Mouse (Mus musculus): Measurements from ENCODE around the gene Klk1b27. TPM values are rescaled to one million over a fixed set of nuclear protein-coding genes. Genes with fewer than 3 reads are reported as not detected.
"Not testable (repeated sequence)": the region's sequence is repeated elsewhere in the genome, so short reads cannot be mapped to it uniquely, and the experiment has no call there.

Klk1b27 gene
- not detected in 2 replicates for polyA plus RNA-seq (2015; fragmentation: Nextera tagmentation; extraction: Ambion mirVana)

- H3K27me3 ChIP-seq (replicated peaks); H3K27ac ChIP-seq (replicated peaks); H3K4me1 ChIP-seq; H3K36me3 ChIP-seq; H3K9me3 ChIP-seq; H3K4me3 ChIP-seq; H3K9ac ChIP-seq; H3K4me2 ChIP-seq; ATAC-seq (ENCODE audit: extremely low read depth, insufficient number of reproducible peaks, low FRiP score, low TSS enrichment): not testable (repeated sequence)
- 65% methylated on average over 3 of the region's 3 CpGs for WGBS
Observed at GRCm38 (mm10) chr7:44051990-44052389, at the start of gene Klk1b27. Gene Klk1b27 (plus strand): TSS chr7:44052290.

GRCm38 (mm10) chr7:44004847-44005246 is 47.2 kb upstream of the Klk1b27 start:
- no peak overlapping the region for H3K4me2 ChIP-seq
- no peak overlapping the region for H3K27ac ChIP-seq (replicated peaks)
- no peak overlapping the region for H3K4me3 ChIP-seq
- no peaks in the 10 kb centered on the region for H3K4me1 ChIP-seq
- no peaks in the 10 kb centered on the region for H3K9me3 ChIP-seq
- no peak for ATAC-seq (ENCODE audit: extremely low read depth, insufficient number of reproducible peaks, low FRiP score, low TSS enrichment)
- no peak overlapping the region for H3K9ac ChIP-seq
- H3K27me3 ChIP-seq (replicated peaks) = no peaks in the 10 kb centered on the region
- no peaks in the 10 kb centered on the region for H3K36me3 ChIP-seq

- ATAC-seq (ENCODE audit: extremely low read depth, insufficient number of reproducible peaks, low FRiP score, low TSS enrichment); H3K4me1 ChIP-seq; H3K4me2 ChIP-seq; H3K36me3 ChIP-seq; H3K4me3 ChIP-seq; H3K27me3 ChIP-seq (replicated peaks); H3K27ac ChIP-seq (replicated peaks); H3K9me3 ChIP-seq; H3K9ac ChIP-seq: not testable (repeated sequence)
Observed at GRCm38 (mm10) chr7:44011868-44012267, 40.2 kb upstream of the Klk1b27 start, which contains the start of gene Klk1b26. Gene Klk1b26 (plus strand): TSS chr7:44012168.

GRCm38 (mm10) chr7:44014666-44015065 is 37.4 kb upstream of the Klk1b27 start:
- H3K4me2 ChIP-seq; ATAC-seq (ENCODE audit: extremely low read depth, insufficient number of reproducible peaks, low FRiP score, low TSS enrichment); H3K9me3 ChIP-seq; H3K9ac ChIP-seq; H3K4me1 ChIP-seq; H3K27me3 ChIP-seq (replicated peaks); H3K36me3 ChIP-seq; H3K4me3 ChIP-seq; H3K27ac ChIP-seq (replicated peaks): not testable (repeated sequence)
- WGBS = 64% methylated on average over 6 of the region's 6 CpGs

- Histone ChIP-seq H3K27me3 (replicated peaks) (no peaks in the 10 kb centered on the region), H3K4me3 (no peak overlapping the region)
Observed at GRCm38 (mm10) chr7:44015071-44015470, 37.0 kb upstream of the Klk1b27 start.

GRCm38 (mm10) chr7:44072117-44072516 is 20.0 kb downstream of the Klk1b27 start:
- no peak overlapping the region for H3K27ac ChIP-seq (replicated peaks)
- 64% methylated on average over 2 of the region's 2 CpGs for WGBS
- no peaks in the 10 kb centered on the region for H3K4me1 ChIP-seq
- H3K9ac ChIP-seq = no peak overlapping the region
- H3K27me3 ChIP-seq (replicated peaks) = no peaks in the 10 kb centered on the region
- H3K36me3 ChIP-seq = no peaks in the 10 kb centered on the region
- no peak overlapping the region for H3K4me3 ChIP-seq
- H3K4me2 ChIP-seq = no peak overlapping the region
- H3K9me3 ChIP-seq = no peaks in the 10 kb centered on the region
- no peak for ATAC-seq (ENCODE audit: extremely low read depth, insufficient number of reproducible peaks, low FRiP score, low TSS enrichment)

More at GRCm38 (mm10) chr7:44015071-44015470, 37.0 kb upstream of the Klk1b27 start:
- no peak overlapping the region for H3K9ac ChIP-seq
- H3K4me1 ChIP-seq = no peaks in the 10 kb centered on the region
- 70% methylated on average over 5 of the region's 5 CpGs for WGBS
- H3K9me3 ChIP-seq = no peaks in the 10 kb centered on the region
- no peak overlapping the region for H3K27ac ChIP-seq (replicated peaks)
- H3K4me2 ChIP-seq = no peak overlapping the region
- no peak for ATAC-seq (ENCODE audit: extremely low read depth, insufficient number of reproducible peaks, low FRiP score, low TSS enrichment)
- H3K36me3 ChIP-seq = no peaks in the 10 kb centered on the region

- H3K36me3 ChIP-seq = no peaks in the 10 kb centered on the region
- no peaks in the 10 kb centered on the region for H3K27me3 ChIP-seq (replicated peaks)
- no peaks in the 10 kb centered on the region for H3K4me1 ChIP-seq
- H3K27ac ChIP-seq (replicated peaks) = no peak overlapping the region
- no CpG with 5 or more reads among the region's 1 CpGs for WGBS
- H3K9me3 ChIP-seq = 0 out of 2 replicates have a peak, but pooled peaks cover 1% of the 10 kb centered on the region
- no peak overlapping the region for H3K4me2 ChIP-seq
- no peak overlapping the region for H3K4me3 ChIP-seq
- ATAC-seq (ENCODE audit: extremely low read depth, insufficient number of reproducible peaks, low FRiP score, low TSS enrichment) = no peak
- no peak overlapping the region for H3K9ac ChIP-seq
Observed at GRCm38 (mm10) chr7:44077703-44078102, 25.6 kb downstream of the Klk1b27 start.

- Histone ChIP-seq H3K27me3 (replicated peaks) (no peaks in the 10 kb centered on the region), H3K9ac (no peak overlapping the region), H3K4me3 (no peak overlapping the region), H3K4me1 (no peaks in the 10 kb centered on the region), H3K4me2 (no peak overlapping the region), H3K36me3 (no peaks in the 10 kb centered on the region), H3K9me3 (no peaks in the 10 kb centered on the region), H3K27ac (replicated peaks) (no peak overlapping the region)
- ATAC-seq (ENCODE audit: extremely low read depth, insufficient number of reproducible peaks, low FRiP score, low TSS enrichment) = no peak
- 74% methylated on average over 1 of the region's 1 CpGs for WGBS
Observed at GRCm38 (mm10) chr7:44096111-44096510, 44.0 kb downstream of the Klk1b27 start.

DNA sequence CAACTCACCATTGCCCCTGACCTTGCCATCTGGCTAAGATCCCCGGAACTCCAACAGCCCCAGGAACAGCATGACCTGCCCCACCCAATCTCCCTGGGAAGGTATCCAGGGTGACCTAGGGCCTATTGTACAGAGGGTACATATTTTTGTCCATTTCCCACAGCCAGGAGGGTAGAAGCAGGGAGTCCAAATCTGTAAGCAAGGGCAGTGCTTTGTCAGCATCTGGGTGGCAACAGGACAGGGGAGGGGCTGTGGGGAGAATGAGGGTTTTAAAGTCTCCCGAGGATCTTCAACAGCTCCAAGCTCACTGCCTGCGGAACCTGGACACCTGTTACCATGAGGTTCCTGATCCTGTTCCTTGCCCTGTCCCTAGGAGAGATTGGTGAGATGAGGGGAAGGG is 49.9 kb downstream of the Klk1b27 start, which contains the start of gene Klk1b21:
TSS of gene Klk1b21 (plus strand) at position 301 of the 400 bp plus-strand sequence.
- not testable (repeated sequence) for ATAC-seq (ENCODE audit: extremely low read depth, insufficient number of reproducible peaks, low FRiP score, low TSS enrichment); H3K27me3 ChIP-seq (replicated peaks); H3K36me3 ChIP-seq; H3K4me1 ChIP-seq; H3K4me2 ChIP-seq; H3K9me3 ChIP-seq; H3K27ac ChIP-seq (replicated peaks); H3K4me3 ChIP-seq; H3K9ac ChIP-seq
- WGBS = 67% methylated on average over 3 of the region's 3 CpGs

Other genes starting within 250 kb of the Klk1b27 start
- gene Klk7, start 241.0 kb upstream of the Klk1b27 start, polyA plus RNA-seq (2015; fragmentation: Nextera tagmentation; extraction: Ambion mirVana) = 0.09 and 0.10 TPM in 2 replicates
- gene Klk6, start 227.8 kb upstream of the Klk1b27 start, polyA plus RNA-seq (2015; fragmentation: Nextera tagmentation; extraction: Ambion mirVana) = not detected in 2 replicates
- gene Klk5, start 210.3 kb upstream of the Klk1b27 start, polyA plus RNA-seq (2015; fragmentation: Nextera tagmentation; extraction: Ambion mirVana) = not detected in 2 replicates
- not detected in 2 replicates for gene Klk4, start 171.1 kb upstream of the Klk1b27 start, polyA plus RNA-seq (2015; fragmentation: Nextera tagmentation; extraction: Ambion mirVana)
- not detected in 2 replicates for gene Klk15, start 118.5 kb upstream of the Klk1b27 start, polyA plus RNA-seq (2015; fragmentation: Nextera tagmentation; extraction: Ambion mirVana)
- gene Klk1b8, start 101.6 kb upstream of the Klk1b27 start, polyA plus RNA-seq (2015; fragmentation: Nextera tagmentation; extraction: Ambion mirVana) = not detected in 2 replicates
- not detected in 2 replicates for gene Klk1b1, start 85.5 kb upstream of the Klk1b27 start, polyA plus RNA-seq (2015; fragmentation: Nextera tagmentation; extraction: Ambion mirVana)
- gene Klk1b9, start 76.2 kb upstream of the Klk1b27 start, polyA plus RNA-seq (2015; fragmentation: Nextera tagmentation; extraction: Ambion mirVana) = not detected in 2 replicates
- not detected in 2 replicates for gene Klk1b11, start 56.4 kb upstream of the Klk1b27 start, polyA plus RNA-seq (2015; fragmentation: Nextera tagmentation; extraction: Ambion mirVana)
- not detected in 2 replicates for gene Klk1b26, start 40.1 kb upstream of the Klk1b27 start, polyA plus RNA-seq (2015; fragmentation: Nextera tagmentation; extraction: Ambion mirVana)
- not detected in 2 replicates for gene Klk1b21, start 50.0 kb downstream of the Klk1b27 start, polyA plus RNA-seq (2015; fragmentation: Nextera tagmentation; extraction: Ambion mirVana)
- not detected in 2 replicates for gene Klk1b22, start 60.4 kb downstream of the Klk1b27 start, polyA plus RNA-seq (2015; fragmentation: Nextera tagmentation; extraction: Ambion mirVana)
- gene Klk1b16, start 84.5 kb downstream of the Klk1b27 start, polyA plus RNA-seq (2015; fragmentation: Nextera tagmentation; extraction: Ambion mirVana) = not detected in 2 replicates
- not detected in 2 replicates for gene Klk1b24, start 135.9 kb downstream of the Klk1b27 start, polyA plus RNA-seq (2015; fragmentation: Nextera tagmentation; extraction: Ambion mirVana)
- not detected in 2 replicates for gene Klk1b3, start 145.9 kb downstream of the Klk1b27 start, polyA plus RNA-seq (2015; fragmentation: Nextera tagmentation; extraction: Ambion mirVana)
- gene Klk1b4, start 155.1 kb downstream of the Klk1b27 start, polyA plus RNA-seq (2015; fragmentation: Nextera tagmentation; extraction: Ambion mirVana) = not detected in 2 replicates
- gene Klk1b5, start 163.7 kb downstream of the Klk1b27 start, polyA plus RNA-seq (2015; fragmentation: Nextera tagmentation; extraction: Ambion mirVana) = not detected in 2 replicates
- gene Klk1, start 173.1 kb downstream of the Klk1b27 start, polyA plus RNA-seq (2015; fragmentation: Nextera tagmentation; extraction: Ambion mirVana) = not detected in 2 replicates
- 0.09 TPM in 1 of 2 replicates, not detected in the other for gene Gm36864, start 183.9 kb downstream of the Klk1b27 start, polyA plus RNA-seq (2015; fragmentation: Nextera tagmentation; extraction: Ambion mirVana)
- gene 1700028J19Rik, start 194.4 kb downstream of the Klk1b27 start, polyA plus RNA-seq (2015; fragmentation: Nextera tagmentation; extraction: Ambion mirVana) = 0.79 and 0.93 TPM in 2 replicates
- gene 2410002F23Rik, start 194.4 kb downstream of the Klk1b27 start, polyA plus RNA-seq (2015; fragmentation: Nextera tagmentation; extraction: Ambion mirVana) = 85.1 and 87.1 TPM in 2 replicates
- not detected in 2 replicates for gene Acp4, start 205.1 kb downstream of the Klk1b27 start, polyA plus RNA-seq (2015; fragmentation: Nextera tagmentation; extraction: Ambion mirVana)
- not detected in 2 replicates for gene Gm15517, start 209.2 kb downstream of the Klk1b27 start, polyA plus RNA-seq (2015; fragmentation: Nextera tagmentation; extraction: Ambion mirVana)

Measured in heart, embryonic 13.5 days (tissue).